Mouse (Mus musculus) embryonic facial prominence, embryonic 10.5 days (tissue): Measurements from ENCODE around the gene Gpd1l. TPM values are rescaled to one million over a fixed set of nuclear protein-coding genes. Genes with fewer than 3 reads are reported as not detected.

Experiments used
- DNase-seq: peaks from one replicate; pipeline ENCODE4 v3.0.0-alpha.2; 2017; ENCODE audit warnings: low spot score
- H3K27ac ChIP-seq: fragments of 300-500 bp; sonication (generic); replicated peaks from 2 replicates; pipeline ENCODE4 v1.5.1; 2016; ENCODE audit warnings: mild to moderate bottlenecking
- H3K27me3 ChIP-seq: fragments of 300-500 bp; sonication (generic); replicated peaks from 2 replicates; pipeline ENCODE4 v1.6.1; 2016; ENCODE audit warnings: low read depth, mild to moderate bottlenecking; ENCODE audit not compliant: poor library complexity, severe bottlenecking
- H3K36me3 ChIP-seq: fragments of 300-500 bp; sonication (generic); replicated peaks from 2 replicates; pipeline ENCODE4 v1.6.1; 2016; ENCODE audit warnings: mild to moderate bottlenecking, moderate library complexity
- H3K4me1 ChIP-seq: fragments of 300-500 bp; sonication (generic); 2 replicates; pipeline ENCODE4 v1.6.1; 2016
- H3K4me3 ChIP-seq: fragments of 300-500 bp; sonication (generic); 2 replicates; pipeline ENCODE4 v1.5.1; 2016; ENCODE audit warnings: mild to moderate bottlenecking, moderate library complexity
- H3K9me3 ChIP-seq: fragments of 300-500 bp; sonication (generic); 2 replicates; pipeline ENCODE4 v1.6.1; 2016; ENCODE audit warnings: mild to moderate bottlenecking
- WGBS: fragments of 180-500 bp; shearing (Covaris S2); methylation state at CpG from one replicate; pipeline ENCODE4 v1.1.7; 2016; 5-methylcytosine and 5-hydroxymethylcytosine counted together
- polyA plus RNA-seq: library from polyadenylated mRNA; unstranded; fragments of >200 nt; fragmentation: Nextera tagmentation; extraction: Ambion mirVana; gene quantifications from 2 replicates; pipeline ENCODE4 v1.2.1, GENCODE M21; 2016

The Gpd1l gene
- polyA plus RNA-seq, 1 experiment from 2014 or later: 14.8 TPM

DNA sequence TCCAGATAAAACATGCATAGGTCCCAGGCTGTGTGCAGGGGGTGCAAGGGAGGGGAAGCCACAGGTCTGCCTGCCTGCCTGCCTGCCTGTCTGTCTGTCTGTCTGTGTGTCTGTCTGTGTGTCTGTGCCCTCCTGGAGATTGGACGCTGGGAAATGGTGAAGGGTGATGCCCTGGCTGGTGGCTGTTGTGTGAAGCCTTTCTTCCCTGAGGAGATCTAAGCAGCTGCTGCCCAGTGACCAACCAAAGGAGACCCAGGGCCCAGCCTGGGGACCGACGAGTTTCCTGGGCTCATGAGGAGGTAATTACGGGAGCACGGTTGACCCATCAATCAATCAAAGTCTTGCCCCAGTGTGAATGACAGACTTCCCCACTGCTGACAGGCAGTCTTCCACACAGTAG is 11.6 kb downstream of the Gpd1l start:
- Histone ChIP-seq H3K4me1 (peaks cover 9% of the 10 kb centered on the region), H3K27me3 (no peaks in the 10 kb centered on the region), H3K9me3 (no peaks in the 10 kb centered on the region), H3K36me3 (peaks cover 17% of the 10 kb centered on the region), H3K27ac (no peak overlapping the region), H3K4me3 (no peak overlapping the region)
- WGBS: 67% methylated on average over 5 of the region's 5 CpGs
- DNase-seq: no peak

DNA sequence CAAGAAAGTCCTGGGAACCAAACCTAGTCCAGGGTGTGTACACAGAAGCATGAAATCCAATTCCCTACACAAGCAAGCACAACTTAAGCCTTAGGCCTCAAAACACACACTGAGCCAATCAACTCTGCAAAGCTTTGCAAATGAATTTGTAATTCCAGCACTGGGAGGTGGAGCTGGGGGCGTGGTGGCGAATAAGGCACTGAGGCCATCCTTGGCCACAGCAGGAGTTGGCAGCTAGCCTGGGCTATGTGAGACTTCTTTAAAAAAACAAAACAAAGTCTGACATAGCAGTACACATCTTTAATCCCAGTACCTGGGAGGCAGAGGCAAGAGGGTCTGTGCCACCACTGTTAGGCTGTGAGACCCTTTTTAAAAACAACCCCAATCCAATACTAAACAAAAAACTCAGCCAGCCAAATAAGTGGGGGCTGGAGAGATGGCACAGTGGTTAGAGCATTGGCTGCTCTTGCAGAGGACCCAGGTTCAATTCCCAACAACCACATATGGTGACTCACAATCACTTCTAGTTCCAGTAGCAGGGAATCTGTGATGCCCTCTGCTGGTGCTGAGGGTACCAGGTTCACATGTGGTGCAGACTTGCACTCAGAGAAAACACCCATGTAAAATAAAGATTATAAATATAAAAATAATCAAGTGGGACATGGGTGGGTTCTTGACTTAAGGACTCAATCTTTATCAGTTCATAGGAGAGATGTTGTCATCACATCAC is 12.3 kb downstream of the Gpd1l start:
- Histone ChIP-seq H3K9me3 (no peaks in the 10 kb centered on the region), H3K36me3 (peaks cover 24% of the 10 kb centered on the region), H3K4me3 (no peak overlapping the region), H3K27me3 (no peaks in the 10 kb centered on the region), H3K27ac (no peak overlapping the region), H3K4me1 (peaks cover 9% of the 10 kb centered on the region)
- 85% methylated on average over 2 of the region's 2 CpGs for WGBS
- DNase-seq: no peak

DNA sequence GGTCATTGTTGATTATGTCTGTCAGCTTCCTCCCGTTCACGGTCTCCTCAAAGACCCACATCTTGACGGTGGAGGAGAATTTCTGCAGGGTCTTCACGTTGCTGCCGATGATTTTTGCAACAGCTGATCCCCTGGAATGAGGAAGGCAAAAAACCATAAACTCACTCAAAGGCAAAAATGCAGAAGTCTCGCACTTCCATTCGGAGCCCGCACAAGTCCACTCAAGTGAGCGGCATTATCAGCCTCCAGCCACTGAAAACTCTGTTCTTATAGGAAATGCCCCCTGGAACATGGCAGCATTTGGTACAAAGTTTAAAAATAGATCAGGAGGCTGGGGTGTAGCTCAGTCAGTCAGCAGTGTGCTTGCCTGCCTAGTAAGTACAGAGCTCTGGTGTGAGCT is 13.2 kb downstream of the Gpd1l start:
- Histone ChIP-seq H3K9me3 (no peaks in the 10 kb centered on the region), H3K36me3 (peaks cover 30% of the 10 kb centered on the region), H3K27me3 (no peaks in the 10 kb centered on the region), H3K4me3 (no peak overlapping the region), H3K4me1 (peaks cover 9% of the 10 kb centered on the region), H3K27ac (no peak overlapping the region)
- WGBS: 92% methylated on average over 9 of the region's 9 CpGs
- DNase-seq: no peak

DNA sequence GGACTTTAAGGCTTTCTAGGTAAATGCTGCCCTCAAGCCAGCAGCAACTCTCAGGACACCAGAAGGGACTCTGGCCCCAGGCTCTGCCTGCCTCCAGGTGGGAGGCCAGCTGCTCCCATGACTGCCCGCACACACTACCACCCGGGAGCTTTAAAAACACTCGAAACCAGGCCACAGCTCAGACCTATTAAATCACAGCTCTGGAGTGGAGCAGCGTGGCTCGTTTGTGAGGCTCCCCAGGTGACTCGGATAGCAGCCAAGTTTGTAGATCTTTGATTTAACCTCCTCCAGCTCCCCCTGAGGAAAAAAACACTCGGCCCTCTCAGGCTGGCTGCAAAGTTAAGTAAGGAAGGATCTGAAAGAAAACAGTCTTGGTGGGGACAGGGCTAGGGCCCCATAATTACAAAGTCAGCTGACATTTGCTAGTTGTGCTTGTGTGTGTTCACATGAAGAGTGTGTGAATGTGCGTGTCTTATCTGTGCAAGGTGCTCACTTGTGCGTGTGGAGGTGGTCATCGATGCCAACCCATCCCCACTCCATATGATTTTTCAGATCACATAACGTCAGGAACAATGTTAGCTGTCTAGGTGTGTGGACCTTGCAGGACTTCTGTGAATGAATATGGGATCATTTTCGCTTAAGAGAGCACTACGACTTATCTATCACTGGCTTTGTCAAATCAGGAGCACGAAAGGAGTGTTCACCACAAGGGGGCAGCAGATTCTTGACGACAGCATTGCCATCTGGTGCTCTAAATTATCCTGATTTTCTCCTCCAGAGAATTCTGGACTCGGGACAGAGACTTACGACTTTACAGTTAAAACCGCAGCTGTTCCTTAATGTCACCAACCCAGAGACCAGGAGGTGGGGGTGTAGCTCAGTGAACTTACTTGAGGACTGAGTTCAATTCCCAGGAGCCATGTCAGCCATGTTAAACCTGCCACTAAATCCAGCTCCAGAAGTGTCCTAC is 20.8 kb downstream of the Gpd1l start:
- Histone ChIP-seq H3K4me3 (no peak overlapping the region), H3K27me3 (no peaks in the 10 kb centered on the region), H3K4me1 (no peaks in the 10 kb centered on the region), H3K9me3 (no peaks in the 10 kb centered on the region), H3K36me3 (peaks cover 57% of the 10 kb centered on the region), H3K27ac (no peak overlapping the region)
- 61% methylated on average over 18 of the region's 18 CpGs for WGBS
- DNase-seq: peak; percentile 78

DNA sequence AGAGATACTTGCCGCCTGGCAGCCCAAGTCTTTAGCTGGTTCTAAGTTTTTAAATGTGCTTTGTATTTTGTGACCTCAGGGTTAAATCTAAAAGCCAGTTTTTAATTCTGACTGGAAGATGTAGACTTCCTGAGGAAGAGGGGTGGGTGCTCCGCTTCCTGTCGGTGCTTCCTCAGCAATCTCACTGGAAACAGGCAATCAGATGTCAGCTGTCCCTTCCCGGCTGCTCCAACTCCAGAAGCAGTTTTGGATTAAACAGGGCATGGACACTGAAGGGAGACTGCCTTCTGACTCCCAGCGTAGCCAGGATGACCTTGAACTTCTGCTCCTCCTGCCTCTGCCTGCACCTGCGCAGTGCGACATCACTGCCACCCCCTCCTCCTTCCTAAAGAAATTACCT is 26.3 kb downstream of the Gpd1l start:
- 59% methylated on average over 7 of the region's 7 CpGs for WGBS
- Histone ChIP-seq H3K27ac (no peak overlapping the region), H3K36me3 (peaks cover 21% of the 10 kb centered on the region; the same call in 1 of the 2 replicates), H3K4me1 (peaks cover 11% of the 10 kb centered on the region), H3K4me3 (no peak overlapping the region), H3K9me3 (no peaks in the 10 kb centered on the region), H3K27me3 (no peaks in the 10 kb centered on the region)
- DNase-seq: no peak

DNA sequence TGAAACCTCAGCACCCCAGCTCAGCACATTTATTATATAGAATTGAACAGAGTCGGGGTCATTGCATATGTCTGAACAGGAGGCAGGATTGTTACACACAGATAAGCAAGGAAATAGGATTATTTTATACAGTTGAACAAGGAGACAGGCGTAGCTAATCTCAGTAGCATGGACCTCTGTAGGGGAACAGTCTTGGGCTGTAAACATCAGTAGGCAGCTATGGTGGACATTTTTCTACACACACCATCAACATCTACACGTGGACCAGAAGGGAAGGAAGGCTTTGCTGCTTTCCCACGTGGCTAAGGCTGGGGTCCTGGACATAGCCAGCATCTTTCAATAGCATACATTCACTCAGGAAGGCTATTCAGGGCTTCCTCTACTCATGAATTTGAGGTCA is 37.9 kb downstream of the Gpd1l start:
- Histone ChIP-seq H3K27me3 (no peaks in the 10 kb centered on the region), H3K36me3 (no peaks in the 10 kb centered on the region), H3K4me3 (no peak overlapping the region), H3K9me3 (0 out of 2 replicates have a peak, but pooled peaks cover 2% of the 10 kb centered on the region), H3K27ac (no peak overlapping the region), H3K4me1 (no peaks in the 10 kb centered on the region)
- 78% methylated on average over 4 of the region's 4 CpGs for WGBS
- no peak for DNase-seq

DNA sequence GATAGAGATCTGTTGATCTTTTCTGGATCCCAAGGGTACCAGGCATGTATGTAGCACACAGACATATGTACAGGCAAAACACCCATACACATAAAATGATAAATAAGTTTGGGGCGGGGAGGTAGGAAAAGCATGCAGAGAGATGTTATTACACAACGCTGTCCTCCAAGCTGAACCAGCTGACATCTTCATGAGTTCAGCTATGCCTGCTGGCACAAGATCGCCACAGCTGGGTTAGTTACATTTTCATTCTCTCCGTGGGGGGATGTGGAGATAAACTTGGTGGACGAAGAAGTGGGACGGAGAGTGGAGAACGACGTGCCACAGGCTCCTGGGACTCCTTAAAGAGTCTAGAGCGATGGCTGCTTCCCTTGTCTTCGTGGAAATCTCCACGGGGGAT is 40.8 kb downstream of the Gpd1l start:
- Histone ChIP-seq H3K4me1 (no peaks in the 10 kb centered on the region), H3K9me3 (0 out of 2 replicates have a peak, but pooled peaks cover 2% of the 10 kb centered on the region), H3K27ac (no peak overlapping the region), H3K27me3 (no peaks in the 10 kb centered on the region), H3K4me3 (no peak overlapping the region), H3K36me3 (no peaks in the 10 kb centered on the region)
- no peak for DNase-seq
- 88% methylated on average over 11 of the region's 11 CpGs for WGBS

DNA sequence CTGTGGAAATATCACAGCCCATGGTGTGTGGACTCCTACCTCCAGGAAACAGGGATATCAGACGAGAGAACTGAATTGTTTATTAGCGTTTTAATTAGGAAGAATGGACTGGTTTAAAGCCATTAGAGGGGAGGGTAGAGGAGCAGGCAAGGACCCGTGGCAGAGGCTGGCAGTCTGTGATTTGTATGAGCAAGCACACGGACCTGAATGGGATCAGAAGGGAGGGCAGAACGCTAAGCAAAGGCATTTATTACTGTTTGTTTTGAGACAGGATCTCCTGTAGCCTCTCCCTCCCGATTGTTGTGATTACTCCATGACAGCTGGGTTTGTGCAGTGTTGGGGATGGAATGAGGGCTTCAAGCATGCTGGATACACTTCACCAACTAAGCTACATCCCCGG is 43.4 kb downstream of the Gpd1l start:
- WGBS: 54% methylated on average over 7 of the region's 7 CpGs
- no peak overlapping the region for H3K27ac ChIP-seq
- no peak overlapping the region for H3K4me3 ChIP-seq
- H3K9me3 ChIP-seq: 0 out of 2 replicates have a peak, but pooled peaks cover 2% of the 10 kb centered on the region
- DNase-seq: no peak
- peaks cover 10% of the 10 kb centered on the region; the same call in 1 of the 2 replicates for H3K4me1 ChIP-seq
- no peaks in the 10 kb centered on the region for H3K27me3 ChIP-seq
- no peaks in the 10 kb centered on the region for H3K36me3 ChIP-seq

DNA sequence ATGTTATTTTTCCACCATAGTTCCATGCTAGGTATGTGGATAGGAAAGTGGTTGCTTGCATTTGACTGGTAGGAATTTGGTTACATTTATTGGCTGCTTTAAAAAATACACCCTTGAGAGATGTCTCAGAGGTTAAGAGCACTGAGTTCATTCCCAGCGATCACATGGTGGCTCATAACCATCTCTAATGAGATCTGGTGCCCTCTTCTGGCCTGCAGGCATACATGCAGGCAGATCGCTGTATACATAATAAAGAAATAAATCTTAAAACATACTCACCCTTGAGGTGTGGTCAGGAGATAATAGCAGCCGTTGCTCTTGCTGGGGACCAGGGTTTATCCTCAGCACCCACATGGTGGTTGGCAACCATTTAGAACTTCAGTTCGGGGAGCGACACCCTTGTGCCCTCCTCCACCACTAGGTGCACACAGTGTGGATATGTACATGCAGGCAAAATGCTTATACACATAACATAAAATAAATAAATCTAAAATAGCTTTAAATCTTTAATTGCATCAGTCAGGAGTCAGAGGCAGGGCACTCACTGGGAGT is 44.9 kb downstream of the Gpd1l start:
- Histone ChIP-seq H3K27ac (no peak overlapping the region), H3K27me3 (no peaks in the 10 kb centered on the region), H3K9me3 (no peaks in the 10 kb centered on the region), H3K36me3 (no peaks in the 10 kb centered on the region), H3K4me3 (no peak overlapping the region), H3K4me1 (peaks cover 10% of the 10 kb centered on the region; the same call in 1 of the 2 replicates)
- DNase-seq: no peak
- 89% methylated on average over 5 of the region's 5 CpGs for WGBS

DNA sequence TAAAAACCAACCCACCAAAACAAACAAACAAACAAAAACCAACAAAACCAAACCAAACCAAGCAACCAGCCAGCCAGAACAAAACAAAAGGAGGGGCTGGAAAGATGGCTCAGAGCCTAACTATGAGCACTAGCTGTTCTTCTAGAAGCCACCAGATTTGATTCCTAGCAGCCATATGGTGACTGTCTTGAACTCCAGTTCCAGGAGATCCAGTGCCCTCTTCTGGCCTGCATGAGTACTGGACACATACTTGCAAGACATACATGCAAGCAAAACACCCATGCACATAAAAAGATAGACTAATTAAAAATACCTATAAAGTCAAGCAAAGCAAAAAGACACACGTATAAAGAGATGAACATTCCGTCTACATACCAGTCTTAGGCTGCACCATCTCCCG is 46.1 kb downstream of the Gpd1l start:
- Histone ChIP-seq H3K4me1 (peaks cover 10% of the 10 kb centered on the region; the same call in 1 of the 2 replicates), H3K27me3 (no peaks in the 10 kb centered on the region), H3K9me3 (no peaks in the 10 kb centered on the region), H3K4me3 (no peak overlapping the region), H3K27ac (no peak overlapping the region), H3K36me3 (no peaks in the 10 kb centered on the region)
- DNase-seq: peak; percentile 33
- 90% methylated on average over 3 of the region's 3 CpGs for WGBS

DNA sequence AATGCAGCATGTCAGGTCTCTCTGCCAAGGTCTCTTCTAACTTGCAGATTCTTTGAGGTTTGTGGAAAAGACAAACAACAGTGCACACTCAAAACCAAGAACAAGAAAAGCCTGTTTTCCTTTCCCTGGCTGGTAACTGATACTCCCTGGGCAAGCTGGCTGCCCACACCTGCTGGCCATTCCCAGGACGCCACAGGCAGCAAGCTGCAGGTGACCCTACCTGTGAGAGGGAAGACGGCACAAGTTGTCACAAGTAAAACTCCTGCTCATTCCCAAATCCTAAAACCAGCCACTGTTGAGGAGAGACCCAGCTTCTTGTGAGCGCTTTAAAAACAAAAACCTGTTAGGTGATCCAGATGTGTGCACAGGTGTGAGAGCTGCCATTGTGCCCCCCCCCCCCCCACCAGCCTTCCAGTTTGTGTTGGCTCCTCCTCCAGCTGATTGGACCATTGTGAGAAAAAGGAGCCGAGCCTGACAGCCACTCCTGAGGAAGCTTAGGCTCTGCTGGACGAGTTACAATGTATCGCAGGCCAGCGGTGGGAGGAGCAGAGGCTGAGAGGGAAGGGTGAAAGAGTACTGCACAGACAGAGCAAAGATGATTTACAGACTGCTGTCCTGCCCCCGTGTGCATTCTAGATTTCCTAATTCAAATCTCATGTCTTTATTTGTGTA is 47.7 kb downstream of the Gpd1l start:
- H3K36me3 ChIP-seq: no peaks in the 10 kb centered on the region
- no peaks in the 10 kb centered on the region for H3K9me3 ChIP-seq
- no peaks in the 10 kb centered on the region for H3K27me3 ChIP-seq
- peak; percentile 47 for DNase-seq
- no peak overlapping the region for H3K4me3 ChIP-seq
- WGBS: 26% methylated on average over 8 of the region's 8 CpGs
- peaks cover 10% of the 10 kb centered on the region; the same call in 1 of the 2 replicates for H3K4me1 ChIP-seq
- H3K27ac ChIP-seq: no peak overlapping the region

DNA sequence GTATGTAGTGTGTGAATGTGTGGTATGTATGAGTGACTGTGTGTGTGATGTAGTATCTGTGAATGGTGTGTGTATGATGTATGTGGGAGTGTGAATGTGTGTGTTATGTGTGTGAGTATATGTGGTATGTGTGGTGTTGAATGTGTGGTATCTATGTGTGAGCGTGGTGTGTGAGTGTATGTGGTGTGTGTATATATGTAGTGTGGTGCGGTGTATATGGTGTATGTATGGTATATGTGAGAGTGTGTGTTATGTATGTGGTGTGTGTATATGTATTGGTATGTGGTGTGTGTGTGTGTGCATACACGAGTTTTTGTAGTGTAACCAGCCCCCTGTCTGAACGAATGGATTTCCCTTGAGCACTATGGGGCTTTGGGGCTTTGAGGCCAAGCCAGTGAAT is 48.2 kb downstream of the Gpd1l start:
- Histone ChIP-seq H3K4me1 (peaks cover 10% of the 10 kb centered on the region; the same call in 1 of the 2 replicates), H3K36me3 (no peaks in the 10 kb centered on the region), H3K27ac (no peak overlapping the region), H3K4me3 (no peak overlapping the region), H3K9me3 (no peaks in the 10 kb centered on the region), H3K27me3 (no peaks in the 10 kb centered on the region)
- WGBS: 77% methylated on average over 4 of the region's 4 CpGs
- no peak for DNase-seq
